20 mouse cellular contexts compared by ENCODE assay signal in genomic region chr10:127969820-127970219, GRCm38 (mm10). TPM values are rescaled to one million over a fixed set of nuclear protein-coding genes. Genes with fewer than 3 reads are reported as not detected.
DNase-seq lines count a peak whose midpoint lies in the region; ATAC-seq and TF ChIP-seq lines count a peak whose summit lies in the region.
"Had no signal": no experiment of that assay in that cellular context is flagged by ENCODE, and none has a peak within 500 bp of the region (broad histone marks: within the 10 kb centered on the region; RNA-seq: fewer than 3 reads in every experiment).

No protein-coding gene starts in this region.

- WGBS in limb, embryonic 12.5 days: 70% methylated on average over 4 of the region's 4 CpGs
- WGBS in limb, embryonic 10.5 days: 86% methylated on average over 4 of the region's 4 CpGs
- 43% methylated on average over 4 of the region's 4 CpGs for WGBS in embryonic facial prominence, embryonic 14.5 days
- 12% methylated on average over 4 of the region's 4 CpGs for whole genome bisulfite sequencing in liver, embryonic 14.5 days (ENCODE audit: insufficient replicate concordance)
- 37% methylated on average over 4 of the region's 4 CpGs for WGBS in stomach, embryonic 16.5 days

- no peaks in the 10 kb centered on the region for H3K27me3 ChIP-seq in limb, embryonic 12.5 days
- H3K27me3 ChIP-seq in limb, embryonic 10.5 days (ENCODE audit: low read depth, poor library complexity, severe bottlenecking): no peaks in the 10 kb centered on the region
- no peaks in the 10 kb centered on the region for H3K27me3 ChIP-seq in embryonic facial prominence, embryonic 14.5 days (replicated peaks; ENCODE audit: control insufficient read depth, insufficient read depth, low read length)
- no peaks in the 10 kb centered on the region for H3K27me3 ChIP-seq in liver, embryonic 14.5 days (ENCODE audit: control insufficient read depth, insufficient read depth, low read length)
- H3K27me3 ChIP-seq in stomach, embryonic 16.5 days (ENCODE audit: control insufficient read depth, insufficient read depth, low read length): no peaks in the 10 kb centered on the region
- H3K27me3 ChIP-seq: midbrain, embryonic 13.5 days had no signal

- H3K36me3 ChIP-seq in limb, embryonic 12.5 days: no peaks in the 10 kb centered on the region
- no peaks in the 10 kb centered on the region for H3K36me3 ChIP-seq in limb, embryonic 10.5 days
- no peaks in the 10 kb centered on the region for H3K36me3 ChIP-seq in embryonic facial prominence, embryonic 14.5 days (ENCODE audit: control insufficient read depth, insufficient read depth, low read length)
- H3K36me3 ChIP-seq in liver, embryonic 14.5 days (replicated peaks; ENCODE audit: control insufficient read depth, insufficient read depth, low read depth): no peaks in the 10 kb centered on the region
- H3K36me3 ChIP-seq in stomach, embryonic 16.5 days (ENCODE audit: control insufficient read depth, insufficient read depth, low read length): no peaks in the 10 kb centered on the region
- H3K36me3 ChIP-seq: midbrain, embryonic 13.5 days had no signal

- no peak overlapping the region for H3K4me3 ChIP-seq in limb, embryonic 12.5 days (replicated peaks)
- no peak overlapping the region for H3K4me3 ChIP-seq in limb, embryonic 10.5 days
- no peak overlapping the region for H3K4me3 ChIP-seq in embryonic facial prominence, embryonic 14.5 days (ENCODE audit: low read depth, low read length)
- no peak overlapping the region for H3K4me3 ChIP-seq in liver, embryonic 14.5 days (ENCODE audit: insufficient read depth in 1 of 2, low read depth in 2 of 2, low read length in 2 of 2)
- H3K4me3 ChIP-seq in stomach, embryonic 16.5 days (replicated peaks; ENCODE audit: low read length): no peak overlapping the region
- H3K4me3 ChIP-seq: midbrain, embryonic 13.5 days; myocyte had no signal

- TF ChIP-seq EP300 in liver, embryonic 14.5 days (IDR thresholded peaks at IDR 0.05; ENCODE audit: low read depth): no peak

- no peak overlapping the region for H3K9ac ChIP-seq in limb, embryonic 12.5 days (replicated peaks)
- no peak overlapping the region for H3K9ac ChIP-seq in embryonic facial prominence, embryonic 14.5 days (ENCODE audit: low read depth, low read length)
- H3K9ac ChIP-seq in liver, embryonic 14.5 days (replicated peaks): no peak overlapping the region
- no peak overlapping the region for H3K9ac ChIP-seq in stomach, embryonic 16.5 days (ENCODE audit: low read length)
- H3K9ac ChIP-seq: midbrain, embryonic 13.5 days had no signal

- H3K9me3 ChIP-seq in limb, embryonic 12.5 days: no peaks in the 10 kb centered on the region
- H3K9me3 ChIP-seq in limb, embryonic 10.5 days (replicated peaks): no peaks in the 10 kb centered on the region
- no peaks in the 10 kb centered on the region; the same call in 1 of the 2 replicates for H3K9me3 ChIP-seq in embryonic facial prominence, embryonic 14.5 days (ENCODE audit: control insufficient read depth, low read length)
- H3K9me3 ChIP-seq in liver, embryonic 14.5 days (ENCODE audit: control insufficient read depth, low read length): no peaks in the 10 kb centered on the region
- no peaks in the 10 kb centered on the region for H3K9me3 ChIP-seq in stomach, embryonic 16.5 days (replicated peaks; ENCODE audit: control insufficient read depth, low read length)
- H3K9me3 ChIP-seq: midbrain, embryonic 13.5 days had no signal

- no peak for TF ChIP-seq CTCF in liver, embryonic 14.5 days (IDR thresholded peaks at IDR 0.05; ENCODE audit: low read depth)

- 0 out of 2 replicates have a peak overlapping the region, but pooled peaks have one; percentile 41 for H3K27ac ChIP-seq in limb, embryonic 12.5 days
- H3K27ac ChIP-seq in limb, embryonic 10.5 days: no peak overlapping the region
- peak overlapping the region; percentile 63 for H3K27ac ChIP-seq in embryonic facial prominence, embryonic 14.5 days (replicated peaks; ENCODE audit: low read depth, low read length)
- H3K27ac ChIP-seq in liver, embryonic 14.5 days: no peak overlapping the region
- H3K27ac ChIP-seq in stomach, embryonic 16.5 days (ENCODE audit: low read length): peak overlapping the region; percentile 75
- H3K27ac ChIP-seq: midbrain, embryonic 13.5 days had no signal

- H3K4me1 ChIP-seq in limb, embryonic 12.5 days (replicated peaks): 0 out of 2 replicates have a peak, but pooled peaks cover 8% of the 10 kb centered on the region
- H3K4me1 ChIP-seq in limb, embryonic 10.5 days: no peaks in the 10 kb centered on the region
- peaks cover 11% of the 10 kb centered on the region; the same call in 1 of the 2 replicates for H3K4me1 ChIP-seq in embryonic facial prominence, embryonic 14.5 days (ENCODE audit: control insufficient read depth, insufficient read depth, low read length)
- peaks cover 0 to 13% of the 10 kb centered on the region in 2 experiments; a peak in 3 of 4 replicates for H3K4me1 ChIP-seq in liver, embryonic 14.5 days (replicated peaks; ENCODE audit: control insufficient read depth in 2 of 2, insufficient read depth in 2 of 2, low read length in 1 of 2)
- no peaks in the 10 kb centered on the region; the same call in 1 of the 2 replicates for H3K4me1 ChIP-seq in stomach, embryonic 16.5 days (ENCODE audit: control insufficient read depth, insufficient read depth, low read length)
- H3K4me1 ChIP-seq: midbrain, embryonic 13.5 days had no signal

- DNase-seq in limb, embryonic 10.5 days (ENCODE audit: low spot score): no peak
- no peak for DNase-seq in embryonic facial prominence, embryonic 14.5 days (ENCODE audit: low spot score)
- DNase-seq in liver, embryonic 14.5 days (ENCODE audit: low read depth in 3 of 3, low spot score in 3 of 3): peak in 2 of 3 experiments; percentile 13 to 18
- DNase-seq in urinary bladder, postnatal 4 days (ENCODE audit: low spot score in 2 of 2): no peak
- no peak for DNase-seq in urinary bladder, adult 18-20 months (ENCODE audit: low spot score in 2 of 2)
- no peak for DNase-seq in layer of hippocampus, postnatal 36 days
- DNase-seq: cerebellum, adult 11 months; heart, postnatal 36 days; kidney, adult 18-20 months; lung, adult 18-20 months; lung, postnatal 4 days had no signal

- no peak for ATAC-seq in limb, embryonic 12.5 days (ENCODE audit: insufficient number of reproducible peaks, insufficient read depth, low FRiP score, low TSS enrichment, low read depth)
- no peak for ATAC-seq in embryonic facial prominence, embryonic 14.5 days (ENCODE audit: low read depth)
- ATAC-seq in liver, embryonic 14.5 days (ENCODE audit: insufficient read depth): no peak
- peak; percentile 73 for ATAC-seq in stomach, embryonic 16.5 days (ENCODE audit: insufficient read depth, low FRiP score)
- ATAC-seq: forebrain, embryonic 14.5 days; midbrain, embryonic 13.5 days had no signal

- H3K4me2 ChIP-seq in limb, embryonic 12.5 days: no peak overlapping the region
- H3K4me2 ChIP-seq in embryonic facial prominence, embryonic 14.5 days (ENCODE audit: low read depth, low read length): peak overlapping the region; percentile 0; the same call in 1 of the 2 replicates
- H3K4me2 ChIP-seq in liver, embryonic 14.5 days (ENCODE audit: low read depth): no peak overlapping the region
- no peak overlapping the region for H3K4me2 ChIP-seq in stomach, embryonic 16.5 days (ENCODE audit: low read depth, low read length)
- H3K4me2 ChIP-seq: midbrain, embryonic 13.5 days had no signal

RNA-seq across cellular contexts. Expression of gene Hsd17b6, which starts 37.6 kb away (rescaled TPM):
- not detected in 2 replicates for polyA plus RNA-seq in limb, embryonic 12.5 days (2016; fragmentation: Nextera tagmentation; extraction: Ambion mirVana)
- polyA plus RNA-seq in limb, embryonic 10.5 days (2016; fragmentation: Nextera tagmentation; extraction: Ambion mirVana): not detected in 2 replicates
- 0.75 TPM in 1 of 2 replicates, not detected in the other for polyA plus RNA-seq in embryonic facial prominence, embryonic 14.5 days (2014; fragmentation: Nextera tagmentation; extraction: Ambion mirVana)
- polyA plus RNA-seq in liver, embryonic 14.5 days (2012; rRNA removed): not detected in 2 replicates
- polyA plus RNA-seq in liver, embryonic 14.5 days (2014; fragmentation: Nextera tagmentation; extraction: Ambion mirVana): not detected in 2 replicates
- not detected in 2 replicates for polyA plus RNA-seq in stomach, embryonic 16.5 days (2015; fragmentation: Nextera tagmentation; extraction: Ambion mirVana)
- total RNA-seq in layer of hippocampus, postnatal 36 days (2021): not detected
- total RNA-seq: adrenal gland, adult 18-20 months; gastrocnemius, adult 8-10 months; heart, postnatal 36 days; left cerebral cortex, adult 18-20 months had no signal
- polyA plus RNA-seq: C2C12; forebrain, embryonic 14.5 days; midbrain, embryonic 13.5 days; myocyte had no signal

RNA-seq across cellular contexts. Expression of gene Prim1, which starts 45.1 kb away (rescaled TPM):
- polyA plus RNA-seq in limb, embryonic 12.5 days (2016; fragmentation: Nextera tagmentation; extraction: Ambion mirVana): 102 and 104 TPM in 2 replicates
- 99.0 and 109 TPM in 2 replicates for polyA plus RNA-seq in limb, embryonic 10.5 days (2016; fragmentation: Nextera tagmentation; extraction: Ambion mirVana)
- polyA plus RNA-seq in embryonic facial prominence, embryonic 14.5 days (2014; fragmentation: Nextera tagmentation; extraction: Ambion mirVana): 61.6 and 69.4 TPM in 2 replicates
- 26.3 and 42.0 TPM in 2 replicates for polyA plus RNA-seq in liver, embryonic 14.5 days (2012; rRNA removed)
- 78.2 and 84.1 TPM in 2 replicates for polyA plus RNA-seq in liver, embryonic 14.5 days (2014; fragmentation: Nextera tagmentation; extraction: Ambion mirVana)
- 64.6 and 68.4 TPM in 2 replicates for polyA plus RNA-seq in stomach, embryonic 16.5 days (2015; fragmentation: Nextera tagmentation; extraction: Ambion mirVana)
- total RNA-seq in layer of hippocampus, postnatal 36 days (2021): 1 to 10 TPM; 5.8 to 7.3 TPM

Comparison
In these comparisons a context has a peak if more than half of its experiments do, and no peak if none do; other contexts are left out.
1. H3K27ac ChIP-seq: peak in limb, embryonic 12.5 days (single experiment), embryonic facial prominence, embryonic 14.5 days (single experiment) and stomach, embryonic 16.5 days (single experiment); none in limb, embryonic 10.5 days (single experiment) and liver, embryonic 14.5 days (single experiment).
2. DNase-seq: peak in liver, embryonic 14.5 days (2 of 3); none in limb, embryonic 10.5 days (single experiment), embryonic facial prominence, embryonic 14.5 days (single experiment), urinary bladder, postnatal 4 days (0 of 2), urinary bladder, adult 18-20 months (0 of 2) and layer of hippocampus, postnatal 36 days (0 of 2).